Mouse (Mus musculus): ENCODE results near the gene Ankmy1. TPM values are rescaled to one million over a fixed set of nuclear protein-coding genes. Genes with fewer than 3 reads are reported as not detected.
A peak's percentile ranks its signal among the peaks of the same experiment; 100 is the strongest.

The Ankmy1 gene
- total RNA-seq, 2 experiments from 2014 or later = not detected

- DNase-seq = no peak
Observed at GRCm38 (mm10) chr1:92874011-92874410, 28.7 kb downstream of the Ankmy1 start.

- DNase-seq = no peak
Observed at GRCm38 (mm10) chr1:92872666-92873065, 30.0 kb downstream of the Ankmy1 start.

GRCm38 (mm10) chr1:92869985-92870384 lies 32.7 kb downstream of the Ankmy1 start:
- DNase-seq = no peak

GRCm38 (mm10) chr1:92866170-92866569 lies 36.5 kb downstream of the Ankmy1 start:
- DNase-seq = no peak

- DNase-seq = no peak
Observed at GRCm38 (mm10) chr1:92863268-92863667, 39.4 kb downstream of the Ankmy1 start.

GRCm38 (mm10) chr1:92861503-92861902 lies 41.2 kb downstream of the Ankmy1 start:
- DNase-seq = no peak

GRCm38 (mm10) chr1:92852450-92852849 lies 50.3 kb downstream of the Ankmy1 start:
- no peak for DNase-seq

GRCm38 (mm10) chr1:92849938-92850574 lies 52.6 kb downstream of the Ankmy1 start:
- no peak for DNase-seq

- no peak for DNase-seq
Observed at GRCm38 (mm10) chr1:92849491-92849890, 53.2 kb downstream of the Ankmy1 start.

GRCm38 (mm10) chr1:92847873-92848839 lies 54.5 kb downstream of the Ankmy1 start:
- no peak for DNase-seq

- no peak for DNase-seq
Observed at GRCm38 (mm10) chr1:92845889-92846288, 56.8 kb downstream of the Ankmy1 start.

GRCm38 (mm10) chr1:92841427-92841826 lies 61.3 kb downstream of the Ankmy1 start:
- DNase-seq = no peak

GRCm38 (mm10) chr1:92840231-92840890 lies 62.3 kb downstream of the Ankmy1 start:
- DNase-seq = no peak

- no peak for DNase-seq
Observed at GRCm38 (mm10) chr1:92839211-92839610, 63.5 kb downstream of the Ankmy1 start.

GRCm38 (mm10) chr1:92837931-92838833 lies 64.5 kb downstream of the Ankmy1 start:
- DNase-seq = peak; percentile 61

- DNase-seq = peak; percentile 73
Observed at GRCm38 (mm10) chr1:92833987-92834706, 68.6 kb downstream of the Ankmy1 start.

- peak; percentile 61 for DNase-seq
Observed at GRCm38 (mm10) chr1:92832011-92833010, 70.4 kb downstream of the Ankmy1 start.

GRCm38 (mm10) chr1:92831188-92832001 lies 71.3 kb downstream of the Ankmy1 start, which contains the start of gene Gpc1:
Gene Gpc1 (plus strand): TSS chr1:92831645.
- DNase-seq = peak; percentile 82
